Mouse (Mus musculus) E14TG2a.4 (cell line): ENCODE results near the gene Tmem107.

ENCODE experiments used
- H3K27me3 ChIP-seq: 2 replicates; pipeline ENCODE4 v1.6.1; 2014; ENCODE audit warnings: low read length, control low read depth; ENCODE audit not compliant: insufficient read depth
- H3K36me3 ChIP-seq: 2 replicates; pipeline ENCODE4 v1.6.1; 2014; ENCODE audit warnings: low read length, control low read depth; ENCODE audit not compliant: insufficient read depth
- H3K4me1 ChIP-seq: replicated peaks from 2 replicates; pipeline ENCODE4 v1.6.1; 2014; ENCODE audit warnings: low read depth, low read length, control low read depth
- H3K4me3 ChIP-seq: replicated peaks from 2 replicates; pipeline ENCODE4 v1.5.1; 2014; ENCODE audit warnings: mild to moderate bottlenecking, low read length
- H3K9me3 ChIP-seq: 2 replicates; pipeline ENCODE4 v1.6.1; 2014; ENCODE audit warnings: low read length, control low read depth
- CTCF ChIP-seq: conservative IDR thresholded peaks from 2 replicates; pipeline ENCODE4 v1.5.1; 2014; ENCODE audit warnings: low read length
- NANOG ChIP-seq: IDR thresholded peaks from 2 replicates; pipeline ENCODE4 v1.6.1; 2014; ENCODE audit warnings: borderline replicate concordance, low read length, mixed read lengths
- POU5F1 ChIP-seq: IDR thresholded peaks from 2 replicates; pipeline ENCODE4 v1.6.1; 2014; ENCODE audit warnings: low read length, borderline replicate concordance

Gene Tmem107

GRCm38 (mm10) chr11:69096987-69097900, 26.6 kb downstream of the Tmem107 start:
- no peaks in the 10 kb centered on the region for H3K9me3 ChIP-seq
- H3K4me3 ChIP-seq, result peak overlapping the region; percentile 87
- peaks cover 25% of the 10 kb centered on the region for H3K36me3 ChIP-seq
- TF ChIP-seq NANOG, result no peak
- no peak for TF ChIP-seq CTCF
- TF ChIP-seq POU5F1, result no peak
- H3K27me3 ChIP-seq, result no peaks in the 10 kb centered on the region
- peaks cover 69% of the 10 kb centered on the region for H3K4me1 ChIP-seq

GRCm38 (mm10) chr11:69098039-69098761, 27.6 kb downstream of the Tmem107 start:
- Histone ChIP-seq H3K27me3 (no peaks in the 10 kb centered on the region), H3K9me3 (no peaks in the 10 kb centered on the region), H3K36me3 (peaks cover 29% of the 10 kb centered on the region), H3K4me1 (peaks cover 62% of the 10 kb centered on the region), H3K4me3 (peak overlapping the region; percentile 87)
- TF ChIP-seq NANOG, result no peak

DNA sequence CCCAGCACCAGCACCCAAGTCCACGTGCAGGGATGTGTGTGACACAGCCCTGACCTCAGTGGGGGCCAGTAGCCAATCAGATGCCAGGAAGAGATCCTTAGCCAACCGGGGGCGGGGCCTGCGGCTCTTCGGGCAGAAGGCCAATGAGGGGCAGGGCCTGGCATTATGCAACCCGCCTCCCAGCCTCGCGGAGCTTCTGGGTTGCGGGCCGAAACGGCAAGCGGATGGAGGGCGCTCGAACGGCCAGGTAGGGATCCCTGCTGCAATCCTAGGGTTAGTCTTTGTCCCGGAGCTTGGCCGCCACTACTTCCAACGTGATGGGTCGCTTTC, 28.1 kb downstream of the Tmem107 start:
- H3K4me1 ChIP-seq, result peaks cover 62% of the 10 kb centered on the region
- peaks cover 34% of the 10 kb centered on the region for H3K36me3 ChIP-seq
- H3K9me3 ChIP-seq, result no peaks in the 10 kb centered on the region
- peak overlapping the region; percentile 87 for H3K4me3 ChIP-seq
- no peaks in the 10 kb centered on the region for H3K27me3 ChIP-seq
- TF ChIP-seq CTCF, result no peak
- TF ChIP-seq POU5F1, result no peak
- TF ChIP-seq NANOG, result no peak

DNA sequence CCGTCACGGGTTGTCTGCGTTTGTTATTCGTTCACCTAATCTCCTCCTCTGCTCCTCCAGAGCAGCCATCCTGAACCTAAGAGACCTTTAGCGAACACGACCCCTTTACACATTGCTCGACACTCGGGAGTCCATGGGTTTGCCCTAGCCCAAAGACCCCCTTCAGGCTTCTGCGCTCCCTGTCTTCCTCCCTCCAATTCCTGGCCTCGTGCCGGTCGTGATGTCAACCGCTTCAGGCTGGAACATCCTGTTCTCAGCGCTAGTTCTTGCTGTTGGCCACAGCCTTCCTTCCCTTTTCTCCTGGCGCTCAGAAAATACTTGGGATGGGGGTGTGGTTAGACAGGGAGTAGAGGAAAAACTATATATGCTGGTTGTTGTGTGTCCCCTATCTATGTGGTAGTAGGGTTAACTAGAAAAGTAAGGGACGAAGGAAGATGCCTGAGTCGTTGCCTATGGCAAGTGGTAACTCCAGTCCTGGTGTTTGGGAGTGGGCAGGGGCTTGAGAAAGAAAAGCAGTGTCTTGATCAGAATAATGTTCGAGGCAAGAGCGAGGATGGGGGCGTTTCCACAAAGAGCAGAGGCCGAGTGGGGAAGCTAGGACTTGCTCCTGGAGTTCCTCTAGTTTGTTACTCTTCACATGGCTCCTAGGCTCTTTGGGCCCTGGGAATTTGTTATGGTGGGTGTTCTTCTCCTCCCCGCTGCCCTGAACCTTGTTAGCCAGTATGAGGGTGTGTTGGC, 28.7 kb downstream of the Tmem107 start:
- peaks cover 61% of the 10 kb centered on the region for H3K4me1 ChIP-seq
- H3K36me3 ChIP-seq, result peaks cover 40% of the 10 kb centered on the region
- H3K27me3 ChIP-seq, result no peaks in the 10 kb centered on the region
- TF ChIP-seq POU5F1 (no peak), CTCF (no peak), NANOG (no peak)
- peak overlapping the region; percentile 87 for H3K4me3 ChIP-seq
- no peaks in the 10 kb centered on the region for H3K9me3 ChIP-seq

GRCm38 (mm10) chr11:69099915-69100345, 29.3 kb downstream of the Tmem107 start:
- peak overlapping the region; percentile 87 for H3K4me3 ChIP-seq
- TF ChIP-seq POU5F1 (no peak), CTCF (no peak), NANOG (no peak)
- H3K9me3 ChIP-seq, result no peaks in the 10 kb centered on the region
- peaks cover 46% of the 10 kb centered on the region for H3K36me3 ChIP-seq
- no peaks in the 10 kb centered on the region for H3K27me3 ChIP-seq
- peaks cover 62% of the 10 kb centered on the region for H3K4me1 ChIP-seq

- peaks cover 56% of the 10 kb centered on the region for H3K4me1 ChIP-seq
- H3K27me3 ChIP-seq, result no peaks in the 10 kb centered on the region
- H3K4me3 ChIP-seq, result peak overlapping the region; percentile 87
- TF ChIP-seq POU5F1, result no peak
- no peak for TF ChIP-seq CTCF
- TF ChIP-seq NANOG, result no peak
- peaks cover 55% of the 10 kb centered on the region for H3K36me3 ChIP-seq
- no peaks in the 10 kb centered on the region for H3K9me3 ChIP-seq
Measured at GRCm38 (mm10) chr11:69100639-69101360, 30.2 kb downstream of the Tmem107 start.

GRCm38 (mm10) chr11:69101604-69102402, 31.2 kb downstream of the Tmem107 start:
- no peaks in the 10 kb centered on the region for H3K27me3 ChIP-seq
- H3K9me3 ChIP-seq, result no peaks in the 10 kb centered on the region
- TF ChIP-seq CTCF (no peak), NANOG (no peak), POU5F1 (no peak)
- H3K4me1 ChIP-seq, result peaks cover 53% of the 10 kb centered on the region
- H3K4me3 ChIP-seq, result no peak overlapping the region
- H3K36me3 ChIP-seq, result peaks cover 64% of the 10 kb centered on the region
